Mouse (Mus musculus): Measurements from ENCODE around the gene Creld1.

DNA sequence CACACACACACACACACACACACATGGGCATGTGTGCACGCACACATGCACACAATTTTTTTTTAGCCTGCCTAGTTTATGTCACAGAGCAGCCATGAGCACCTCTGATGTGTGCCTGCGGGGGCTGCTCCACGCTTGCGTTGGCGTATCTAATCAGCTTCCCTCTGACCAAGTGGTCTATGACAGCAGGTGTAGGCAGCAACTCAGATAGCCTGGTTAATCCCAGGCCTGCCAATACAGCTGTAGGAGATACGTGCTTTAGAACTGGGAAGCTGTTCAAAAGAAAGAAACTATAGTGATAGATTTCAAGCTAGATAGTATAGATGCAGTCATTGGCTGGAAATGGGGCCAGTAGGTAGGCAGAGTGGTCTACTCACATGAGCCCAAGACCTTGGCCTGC is 9.4 kb upstream of the Creld1 start:
- TF ChIP-seq CTCF (IDR thresholded peaks at IDR 0.05; ENCODE audit: low read depth, low read length) (no peak), POLR2A (IDR thresholded peaks at IDR 0.05; ENCODE audit: extremely low read depth, insufficient read depth, low read length) (no peak)
